21 mouse cellular contexts compared by ENCODE assay signal in genomic region chr9:43660896-43661563, GRCm38 (mm10).
DNase-seq lines count a peak whose midpoint lies in the region; ATAC-seq and TF ChIP-seq lines count a peak whose summit lies in the region.
"Had no signal": no experiment of that assay in that cellular context is flagged by ENCODE, and none has a peak within 500 bp of the region (broad histone marks: within the 10 kb centered on the region; RNA-seq: fewer than 3 reads in every experiment).

No protein-coding gene starts in this region.

- no peak overlapping the region for H3K4me2 ChIP-seq in forebrain, embryonic 16.5 days (ENCODE audit: low read length)
- H3K4me2 ChIP-seq in forebrain, embryonic 11.5 days (ENCODE audit: low read depth, low read length, severe bottlenecking), result no peak overlapping the region
- H3K4me2 ChIP-seq: embryonic facial prominence, embryonic 15.5 days; heart, embryonic 15.5 days; liver, embryonic 11.5 days; lung, embryonic 14.5 days; neural tube, embryonic 12.5 days had no signal

- DNase-seq in cerebellum, adult 2 months, result peak in 1 of 2 experiments; percentile 13
- DNase-seq in cerebellum, adult 8-10 months, result no peak
- no peak for DNase-seq in forebrain, embryonic 11.5 days (ENCODE audit: low spot score)
- no peak for DNase-seq in left cerebral cortex, adult 2 months (ENCODE audit: extremely low spot score in 1 of 2, low spot score in 2 of 2)
- no peak for DNase-seq in left cerebral cortex, postnatal 10 days (ENCODE audit: extremely low spot score in 1 of 2, low spot score in 2 of 2)
- peak; percentile 29 for DNase-seq in layer of hippocampus, adult 9-11 months
- no peak for DNase-seq in thymus, postnatal 4 days
- DNase-seq: gastrocnemius, adult 2 months; heart, adult 18-20 months; lung, embryonic 14.5 days had no signal

- H3K27ac ChIP-seq in cerebellum, adult 2 months (ENCODE audit: insufficient read depth, low read length), result peak overlapping the region; percentile 38; the same call in 1 of the 2 replicates
- no peak overlapping the region for H3K27ac ChIP-seq in forebrain, embryonic 16.5 days (ENCODE audit: low read length)
- H3K27ac ChIP-seq in forebrain, embryonic 11.5 days (ENCODE audit: low read depth, low read length), result no peak overlapping the region
- 0 out of 2 replicates have a peak overlapping the region, but pooled peaks have one; percentile 19 for H3K27ac ChIP-seq in left cerebral cortex, adult 2 months
- H3K27ac ChIP-seq: embryonic facial prominence, embryonic 15.5 days; gastrocnemius, adult 2 months; heart, embryonic 15.5 days; limb, embryonic 10.5 days; macrophage; neural tube, embryonic 12.5 days had no signal

- no peak overlapping the region for H3K9ac ChIP-seq in forebrain, embryonic 16.5 days (replicated peaks; ENCODE audit: low read depth, low read length)
- H3K9ac ChIP-seq in forebrain, embryonic 11.5 days (ENCODE audit: low read length), result no peak overlapping the region
- H3K9ac ChIP-seq: embryonic facial prominence, embryonic 15.5 days; heart, embryonic 15.5 days; lung, embryonic 14.5 days; neural tube, embryonic 12.5 days had no signal

- H3K36me3 ChIP-seq in forebrain, embryonic 16.5 days (ENCODE audit: control insufficient read depth, insufficient read depth), result no peaks in the 10 kb centered on the region
- H3K36me3 ChIP-seq in forebrain, embryonic 11.5 days (ENCODE audit: control insufficient read depth, insufficient read depth, low read length), result no peaks in the 10 kb centered on the region
- H3K36me3 ChIP-seq: embryonic facial prominence, embryonic 15.5 days; G1E; heart, embryonic 15.5 days; limb, embryonic 10.5 days; neural tube, embryonic 12.5 days had no signal

- intact Hi-C loops in left cerebral cortex, adult 2 months (cut with DNase I), result no loop called here
- intact Hi-C loops in left cerebral cortex, postnatal 10 days (cut with DNase I), result no loop called here

- WGBS in cerebellum, adult 2 months, result 33% methylated on average over 11 of the region's 11 CpGs
- 62% methylated on average over 11 of the region's 11 CpGs for WGBS in forebrain, embryonic 16.5 days
- WGBS in forebrain, embryonic 11.5 days, result 64% methylated on average over 11 of the region's 11 CpGs

- no peak for TF ChIP-seq POLR2A in cerebellum, adult 2 months (IDR thresholded peaks at IDR 0.05; ENCODE audit: borderline replicate concordance, insufficient read depth, low read length)

- H3K4me1 ChIP-seq in cerebellum, adult 2 months (ENCODE audit: control insufficient read depth, insufficient read depth, low read length), result peaks cover 9% of the 10 kb centered on the region; the same call in 1 of the 2 replicates
- no peaks in the 10 kb centered on the region; the same call in 1 of the 2 replicates for H3K4me1 ChIP-seq in forebrain, embryonic 16.5 days (replicated peaks; ENCODE audit: control insufficient read depth, insufficient read depth, low read length)
- no peaks in the 10 kb centered on the region for H3K4me1 ChIP-seq in forebrain, embryonic 11.5 days (replicated peaks; ENCODE audit: control insufficient read depth, insufficient read depth, low read length)
- H3K4me1 ChIP-seq: embryonic facial prominence, embryonic 15.5 days; heart, embryonic 15.5 days; neural tube, embryonic 12.5 days had no signal

- 0 out of 2 replicates have a peak, but pooled peaks have one; percentile 33 for ATAC-seq in forebrain, embryonic 16.5 days
- ATAC-seq in forebrain, embryonic 11.5 days (replicated peaks; ENCODE audit: low FRiP score), result no peak
- ATAC-seq: CD4-positive, CD25-positive, alpha-beta regulatory T cell, adult 4 months; intestine, postnatal 0 days; midbrain, embryonic 16.5 days had no signal

- no peaks in the 10 kb centered on the region for H3K27me3 ChIP-seq in cerebellum, adult 2 months (ENCODE audit: control insufficient read depth, insufficient read depth, low read length)
- H3K27me3 ChIP-seq in forebrain, embryonic 16.5 days (replicated peaks; ENCODE audit: control insufficient read depth, insufficient read depth, low read length), result no peaks in the 10 kb centered on the region
- no peaks in the 10 kb centered on the region for H3K27me3 ChIP-seq in forebrain, embryonic 11.5 days (ENCODE audit: control insufficient read depth, insufficient read depth, low read length)
- H3K27me3 ChIP-seq: embryonic facial prominence, embryonic 15.5 days; neural tube, embryonic 12.5 days had no signal

- no peak overlapping the region for H3K4me3 ChIP-seq in cerebellum, adult 2 months (replicated peaks; ENCODE audit: insufficient read depth, low read depth, low read length)
- H3K4me3 ChIP-seq in forebrain, embryonic 16.5 days (replicated peaks; ENCODE audit: low read length), result no peak overlapping the region
- no peak overlapping the region for H3K4me3 ChIP-seq in forebrain, embryonic 11.5 days (ENCODE audit: low read depth, low read length)
- H3K4me3 ChIP-seq in left cerebral cortex, adult 2 months, result no peak overlapping the region
- H3K4me3 ChIP-seq: embryonic facial prominence, embryonic 15.5 days; gastrocnemius, adult 2 months; heart, embryonic 15.5 days; limb, embryonic 10.5 days; neural tube, embryonic 12.5 days had no signal

- H3K9me3 ChIP-seq in forebrain, embryonic 16.5 days (ENCODE audit: control insufficient read depth, low read length), result no peaks in the 10 kb centered on the region
- H3K9me3 ChIP-seq in forebrain, embryonic 11.5 days (ENCODE audit: control insufficient read depth, low read length), result no peaks in the 10 kb centered on the region
- H3K9me3 ChIP-seq: embryonic facial prominence, embryonic 15.5 days; heart, embryonic 15.5 days; limb, embryonic 10.5 days; neural tube, embryonic 12.5 days had no signal

- no peak for TF ChIP-seq CTCF in cerebellum, adult 2 months (IDR thresholded peaks at IDR 0.05; ENCODE audit: borderline replicate concordance, insufficient read depth, low read depth, low read length)
- TF ChIP-seq CTCF in left cerebral cortex, adult 2 months (IDR thresholded peaks at IDR 0.05), result no peak

Comparison
In these comparisons a context has a peak if more than half of its experiments do, and no peak if none do; other contexts are left out.
1. H3K27ac ChIP-seq: peak in cerebellum, adult 2 months (single experiment) and left cerebral cortex, adult 2 months (single experiment); none in forebrain, embryonic 16.5 days (single experiment) and forebrain, embryonic 11.5 days (single experiment).